Mouse (Mus musculus): ENCODE data around the gene Olfr869.

Gene Olfr869

GRCm38 (mm10) chr9:20128709-20129108 is at the start of gene Olfr869:
TSS of gene Olfr869 (plus strand) at chr9:20129009.
- no peak for DNase-seq (ENCODE audit: low read depth, low spot score)

GRCm38 (mm10) chr9:20098326-20098725 is 30.5 kb upstream of the Olfr869 start, which contains the start of gene Olfr868:
TSS of gene Olfr868 (plus strand) at chr9:20098626.
- DNase-seq (ENCODE audit: low read depth, low spot score) = no peak

- DNase-seq (ENCODE audit: low read depth, low spot score) = no peak
These were observed 20.9 kb downstream of the Olfr869 start for GRCm38 (mm10) chr9:20149706-20150105.

- no peak for DNase-seq (ENCODE audit: low read depth, low spot score)
These were observed 45.1 kb downstream of the Olfr869 start, which contains the start of gene Olfr870 for GRCm38 (mm10) chr9:20173957-20174356. TSS of gene Olfr870 (minus strand) at chr9:20174057.

DNA sequence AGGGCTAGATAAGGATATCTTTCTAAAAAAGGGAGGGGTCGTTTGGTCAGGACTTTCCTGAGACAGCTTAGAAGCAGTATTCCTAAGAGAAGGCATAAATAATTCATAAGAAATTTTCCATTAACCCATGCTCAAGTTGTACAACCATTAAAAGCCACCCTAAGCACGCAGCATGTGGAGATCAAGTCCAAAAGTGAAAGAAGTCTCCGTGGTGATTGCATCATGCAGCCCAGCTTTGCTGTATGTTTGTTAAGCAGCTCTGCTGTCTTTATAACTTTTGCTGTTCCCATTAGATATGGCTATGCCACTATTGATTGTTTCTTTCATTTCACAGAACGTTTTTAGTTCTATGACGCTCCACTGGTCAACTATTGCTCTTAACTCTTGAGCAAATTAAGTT is 50.7 kb downstream of the Olfr869 start:
- DNase-seq (ENCODE audit: low read depth, low spot score) = no peak
